Mouse (Mus musculus) bone marrow macrophage, adult 2 months (primary cell): ENCODE data around the gene Uaca.

Experiments used
- CTCF ChIP-seq: IDR thresholded peaks from 2 replicates; pipeline ENCODE4 v1.5.1; 2012; ENCODE audit warnings: low read depth, mild to moderate bottlenecking, low read length, moderate library complexity
- POLR2A ChIP-seq: IDR thresholded peaks from 2 replicates; pipeline ENCODE4 v1.6.1; 2012; ENCODE audit warnings: mild to moderate bottlenecking, low read depth, low read length, borderline replicate concordance

DNA sequence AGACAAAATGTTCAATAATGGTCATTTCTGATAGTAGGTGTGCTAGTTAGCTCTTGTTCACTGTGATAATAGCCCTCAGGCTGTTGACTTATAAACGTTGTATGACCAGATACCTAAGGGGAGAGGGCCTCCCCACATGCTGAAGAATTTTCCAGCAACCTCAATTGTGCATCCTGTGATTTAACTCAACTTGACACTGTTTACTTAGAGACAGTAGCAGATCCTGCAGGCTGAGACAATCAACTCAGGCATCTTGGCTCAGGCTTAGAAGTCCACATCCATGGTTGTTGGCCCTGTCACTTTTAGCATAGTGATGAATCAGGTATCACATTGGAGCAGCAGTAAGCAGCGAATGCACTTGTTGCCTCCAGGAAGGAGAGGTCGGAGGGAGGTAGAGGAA is 35.7 kb downstream of the Uaca start:
- TF ChIP-seq CTCF (no peak), POLR2A (no peak)
